Mouse (Mus musculus): Measurements from ENCODE around the gene Asb14. TPM values are rescaled to one million over a fixed set of nuclear protein-coding genes. Genes with fewer than 3 reads are reported as not detected.

Asb14 gene
- polyA plus RNA-seq, 1 experiment from 2014 or later, result 0.12 TPM

- ATAC-seq (replicated peaks; ENCODE audit: low FRiP score, low read depth), result no peak
- Histone ChIP-seq H3K4me2 (ENCODE audit: low read length) (no peak overlapping the region), H3K36me3 (ENCODE audit: insufficient read depth, low read length) (no peaks in the 10 kb centered on the region), H3K4me3 (replicated peaks; ENCODE audit: low read depth, low read length) (no peak overlapping the region), H3K27me3 (ENCODE audit: insufficient read depth, low read length) (no peaks in the 10 kb centered on the region), H3K9me3 (replicated peaks; ENCODE audit: low read length) (no peaks in the 10 kb centered on the region), H3K4me1 (replicated peaks; ENCODE audit: insufficient read depth, low read length) (no peaks in the 10 kb centered on the region), H3K9ac (ENCODE audit: low read depth, low read length) (no peak overlapping the region), H3K27ac (no peak overlapping the region)
- TF ChIP-seq CTCF (IDR thresholded peaks at IDR 0.05; ENCODE audit: low read depth), result no peak
- no peak for DNase-seq (ENCODE audit: low spot score)
- 61% methylated on average over 4 of the region's 4 CpGs for WGBS
These were observed 15.6 kb upstream of the Asb14 start for GRCm38 (mm10) chr14:26878756-26879155.

- Histone ChIP-seq H3K27ac (no peak overlapping the region), H3K4me2 (ENCODE audit: low read length) (no peak overlapping the region), H3K4me3 (replicated peaks; ENCODE audit: low read depth, low read length) (no peak overlapping the region), H3K36me3 (ENCODE audit: insufficient read depth, low read length) (no peaks in the 10 kb centered on the region), H3K27me3 (ENCODE audit: insufficient read depth, low read length) (no peaks in the 10 kb centered on the region), H3K9ac (ENCODE audit: low read depth, low read length) (no peak overlapping the region), H3K4me1 (replicated peaks; ENCODE audit: insufficient read depth, low read length) (no peaks in the 10 kb centered on the region), H3K9me3 (replicated peaks; ENCODE audit: low read length) (no peaks in the 10 kb centered on the region)
- no peak for DNase-seq (ENCODE audit: low spot score)
- 61% methylated on average over 2 of the region's 2 CpGs for WGBS
- no peak for TF ChIP-seq CTCF (IDR thresholded peaks at IDR 0.05; ENCODE audit: low read depth)
- no peak for ATAC-seq (replicated peaks; ENCODE audit: low FRiP score, low read depth)
These were observed 14.4 kb upstream of the Asb14 start for GRCm38 (mm10) chr14:26879976-26880375.

GRCm38 (mm10) chr14:26881700-26882099 lies 12.7 kb upstream of the Asb14 start:
- Histone ChIP-seq H3K4me2 (ENCODE audit: low read length) (no peak overlapping the region), H3K9me3 (replicated peaks; ENCODE audit: low read length) (no peaks in the 10 kb centered on the region), H3K9ac (ENCODE audit: low read depth, low read length) (no peak overlapping the region), H3K4me1 (replicated peaks; ENCODE audit: insufficient read depth, low read length) (no peaks in the 10 kb centered on the region), H3K27me3 (ENCODE audit: insufficient read depth, low read length) (no peaks in the 10 kb centered on the region), H3K36me3 (ENCODE audit: insufficient read depth, low read length) (no peaks in the 10 kb centered on the region), H3K4me3 (replicated peaks; ENCODE audit: low read depth, low read length) (no peak overlapping the region), H3K27ac (no peak overlapping the region)
- no peak for TF ChIP-seq CTCF (IDR thresholded peaks at IDR 0.05; ENCODE audit: low read depth)
- ATAC-seq (replicated peaks; ENCODE audit: low FRiP score, low read depth), result no peak
- DNase-seq (ENCODE audit: low spot score), result no peak
- 90% methylated on average over 5 of the region's 5 CpGs for WGBS

GRCm38 (mm10) chr14:26887244-26887643 lies 7.1 kb upstream of the Asb14 start:
- H3K27me3 ChIP-seq (ENCODE audit: insufficient read depth, low read length), result no peaks in the 10 kb centered on the region
- DNase-seq (ENCODE audit: low spot score) (no peak), ATAC-seq (replicated peaks; ENCODE audit: low FRiP score, low read depth) (no peak)
- 75% methylated on average over 3 of the region's 3 CpGs for WGBS
- no peak for TF ChIP-seq CTCF (IDR thresholded peaks at IDR 0.05; ENCODE audit: low read depth)
- no peak overlapping the region for H3K4me2 ChIP-seq (ENCODE audit: low read length)
- no peak overlapping the region for H3K4me3 ChIP-seq (replicated peaks; ENCODE audit: low read depth, low read length)
- H3K4me1 ChIP-seq (replicated peaks; ENCODE audit: insufficient read depth, low read length), result no peaks in the 10 kb centered on the region
- no peaks in the 10 kb centered on the region for H3K36me3 ChIP-seq (ENCODE audit: insufficient read depth, low read length)
- no peaks in the 10 kb centered on the region for H3K9me3 ChIP-seq (replicated peaks; ENCODE audit: low read length)
- no peak overlapping the region for H3K27ac ChIP-seq
- H3K9ac ChIP-seq (ENCODE audit: low read depth, low read length), result no peak overlapping the region

GRCm38 (mm10) chr14:26890777-26891176 lies 3.6 kb upstream of the Asb14 start:
- H3K27me3 ChIP-seq (ENCODE audit: insufficient read depth, low read length), result no peaks in the 10 kb centered on the region
- no peaks in the 10 kb centered on the region for H3K36me3 ChIP-seq (ENCODE audit: insufficient read depth, low read length)
- H3K9me3 ChIP-seq (replicated peaks; ENCODE audit: low read length), result no peaks in the 10 kb centered on the region
- H3K27ac ChIP-seq, result no peak overlapping the region
- TF ChIP-seq CTCF (IDR thresholded peaks at IDR 0.05; ENCODE audit: low read depth), result no peak
- 88% methylated on average over 3 of the region's 3 CpGs for WGBS
- ATAC-seq (replicated peaks; ENCODE audit: low FRiP score, low read depth) (no peak), DNase-seq (ENCODE audit: low spot score) (no peak)
- H3K9ac ChIP-seq (ENCODE audit: low read depth, low read length), result no peak overlapping the region
- no peak overlapping the region for H3K4me2 ChIP-seq (ENCODE audit: low read length)
- H3K4me3 ChIP-seq (replicated peaks; ENCODE audit: low read depth, low read length), result no peak overlapping the region
- no peaks in the 10 kb centered on the region for H3K4me1 ChIP-seq (replicated peaks; ENCODE audit: insufficient read depth, low read length)

- ATAC-seq (replicated peaks; ENCODE audit: low FRiP score, low read depth) (no peak), DNase-seq (ENCODE audit: low spot score) (no peak)
- Histone ChIP-seq H3K36me3 (ENCODE audit: insufficient read depth, low read length) (no peaks in the 10 kb centered on the region), H3K4me2 (ENCODE audit: low read length) (no peak overlapping the region), H3K27ac (no peak overlapping the region), H3K27me3 (ENCODE audit: insufficient read depth, low read length) (no peaks in the 10 kb centered on the region), H3K4me3 (replicated peaks; ENCODE audit: low read depth, low read length) (no peak overlapping the region), H3K4me1 (replicated peaks; ENCODE audit: insufficient read depth, low read length) (no peaks in the 10 kb centered on the region), H3K9ac (ENCODE audit: low read depth, low read length) (no peak overlapping the region), H3K9me3 (replicated peaks; ENCODE audit: low read length) (no peaks in the 10 kb centered on the region)
- TF ChIP-seq CTCF (IDR thresholded peaks at IDR 0.05; ENCODE audit: low read depth), result no peak
- WGBS, result 87% methylated on average over 2 of the region's 2 CpGs
These were observed 5.1 kb downstream of the Asb14 start for GRCm38 (mm10) chr14:26899490-26899889.

GRCm38 (mm10) chr14:26900893-26901292 lies 6.5 kb downstream of the Asb14 start:
- WGBS, result 83% methylated on average over 12 of the region's 12 CpGs
- ATAC-seq (replicated peaks; ENCODE audit: low FRiP score, low read depth), result no peak

More at GRCm38 (mm10) chr14:26900893-26901292, 6.5 kb downstream of the Asb14 start:
- no peaks in the 10 kb centered on the region for H3K4me1 ChIP-seq (replicated peaks; ENCODE audit: insufficient read depth, low read length)
- H3K27ac ChIP-seq, result no peak overlapping the region
- DNase-seq (ENCODE audit: low spot score), result no peak
- TF ChIP-seq CTCF (IDR thresholded peaks at IDR 0.05; ENCODE audit: low read depth), result no peak
- no peak overlapping the region for H3K9ac ChIP-seq (ENCODE audit: low read depth, low read length)
- no peak overlapping the region for H3K4me2 ChIP-seq (ENCODE audit: low read length)
- no peaks in the 10 kb centered on the region for H3K9me3 ChIP-seq (replicated peaks; ENCODE audit: low read length)
- H3K27me3 ChIP-seq (ENCODE audit: insufficient read depth, low read length), result no peaks in the 10 kb centered on the region
- no peaks in the 10 kb centered on the region for H3K36me3 ChIP-seq (ENCODE audit: insufficient read depth, low read length)
- no peak overlapping the region for H3K4me3 ChIP-seq (replicated peaks; ENCODE audit: low read depth, low read length)
